Mouse (Mus musculus) brain, adult 10 weeks (tissue): ENCODE data around the gene Pi4ka. TPM values are rescaled to one million over a fixed set of nuclear protein-coding genes. Genes with fewer than 3 reads are reported as not detected.

Source experiments
- polyA plus RNA-seq: library from polyadenylated mRNA; stranded (reverse); fragments of 350-450 nt; fragmentation: Illumina TruSeq; extraction: RNeasy Lipid Tissue Mini Kit (QIAGEN cat#74804); gene quantifications from one replicate; pipeline ENCODE4 v1.2.3, GENCODE M21; 2015; ENCODE audit warnings: low read depth, low replicate concordance

The Pi4ka gene
- 204 TPM for polyA plus RNA-seq

GRCm38 (mm10) chr16:17405736-17406443 is at the start of gene Pi4ka, which contains the start of gene Snap29:
TSS of gene Pi4ka (minus strand) at chr16:17406314.
TSS of gene Snap29 (plus strand) at chr16:17405986.

GRCm38 (mm10) chr16:17451541-17452372 is 45.6 kb upstream of the Pi4ka start, which contains the start of gene Crkl:
TSS of gene Crkl (plus strand) at chr16:17451987.

GRCm38 (mm10) chr16:17331116-17331515 is 75.0 kb downstream of the Pi4ka start, which contains the start of gene Serpind1:
TSS of gene Serpind1 (plus strand) at chr16:17331371.

GRCm38 (mm10) chr16:17275721-17276120 is 130.4 kb downstream of the Pi4ka start, which contains the start of gene Tmem191c:
TSS of gene Tmem191c (plus strand) at chr16:17276077.

GRCm38 (mm10) chr16:17232794-17233701 is 173.1 kb downstream of the Pi4ka start, which contains the start of gene Hic2:
TSS of gene Hic2 (plus strand) at chr16:17233572.

Other genes with a start within 250 kb of the Pi4ka start
- 161 TPM for gene Ube2l3, start 203.7 kb downstream of the Pi4ka start, polyA plus RNA-seq
- gene Rimbp3, start 197.7 kb downstream of the Pi4ka start, polyA plus RNA-seq: 1.5 TPM
- gene Hic2, start 172.7 kb downstream of the Pi4ka start, polyA plus RNA-seq: 3.7 TPM
- 138 TPM for gene Tmem191c, start 130.2 kb downstream of the Pi4ka start, polyA plus RNA-seq
- gene Serpind1, start 74.9 kb downstream of the Pi4ka start, polyA plus RNA-seq: 5.0 TPM
- gene Snap29, start 328 bp downstream of the Pi4ka start, polyA plus RNA-seq: 24.2 TPM
- 27.5 TPM for gene Crkl, start 45.7 kb upstream of the Pi4ka start, polyA plus RNA-seq
- gene Aifm3, start 83.3 kb upstream of the Pi4ka start, polyA plus RNA-seq: 101 TPM
- 174 TPM for gene Lztr1, start 102.4 kb upstream of the Pi4ka start, polyA plus RNA-seq
- 42.3 TPM for gene Thap7, start 124.8 kb upstream of the Pi4ka start, polyA plus RNA-seq
- gene Lrrc74b, start 154.9 kb upstream of the Pi4ka start, polyA plus RNA-seq: 1.9 TPM
- gene P2rx6, start 155.6 kb upstream of the Pi4ka start, polyA plus RNA-seq: 2.4 TPM
- 65.0 TPM for gene Slc7a4, start 176.9 kb upstream of the Pi4ka start, polyA plus RNA-seq
- gene Smpd4, start 213.0 kb upstream of the Pi4ka start, polyA plus RNA-seq: 61.5 TPM
- 29.0 TPM for gene Ccdc74a, start 240.2 kb upstream of the Pi4ka start, polyA plus RNA-seq